Mouse (Mus musculus) cerebellum, adult 8-10 months (tissue): Measurements from ENCODE around the gene Dhrs2.

Experiments
- DNase-seq: peaks from one replicate; pipeline ENCODE4 v3.0.0; 2022

Gene Dhrs2

DNA sequence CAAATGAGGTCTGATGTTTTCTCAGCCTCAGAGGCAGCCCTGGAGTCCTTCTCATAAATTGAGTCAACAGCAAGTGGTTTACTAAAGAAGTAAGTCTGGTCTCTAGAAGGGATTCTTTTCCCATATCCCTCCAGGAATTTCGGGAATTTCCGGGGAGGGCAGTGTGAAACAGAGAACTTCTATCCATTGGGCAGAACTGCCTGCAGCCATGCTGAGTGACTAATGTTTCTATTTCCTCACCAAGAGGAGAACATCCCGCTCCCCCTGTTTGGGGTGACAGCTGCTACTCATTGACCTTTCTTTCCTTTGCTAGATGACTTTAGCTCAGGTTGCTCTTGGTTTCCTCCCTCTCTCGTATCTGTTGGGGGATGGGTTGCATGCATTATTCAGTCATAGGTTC is 31.8 kb downstream of the Dhrs2 start:
- DNase-seq = no peak

DNA sequence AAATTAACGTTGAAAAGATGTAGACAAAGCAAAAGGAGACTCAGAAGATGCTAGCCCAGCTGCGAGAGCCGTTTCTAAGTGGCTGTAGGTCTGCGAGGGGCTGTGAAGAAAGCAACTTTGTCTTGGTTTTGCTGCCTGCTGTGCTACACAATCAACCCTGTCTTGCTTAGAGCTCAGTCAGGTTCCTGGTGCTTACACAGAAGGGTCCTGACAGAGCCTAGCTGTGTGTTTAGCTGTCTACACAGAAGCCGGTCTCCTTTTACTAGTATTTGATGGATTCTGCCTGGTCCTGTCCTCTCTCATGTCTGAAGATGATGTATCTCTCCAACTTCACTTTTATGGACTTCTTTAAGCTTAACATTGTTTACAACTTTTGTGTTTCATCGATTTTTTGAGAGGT is 33.6 kb downstream of the Dhrs2 start:
- no peak for DNase-seq

DNA sequence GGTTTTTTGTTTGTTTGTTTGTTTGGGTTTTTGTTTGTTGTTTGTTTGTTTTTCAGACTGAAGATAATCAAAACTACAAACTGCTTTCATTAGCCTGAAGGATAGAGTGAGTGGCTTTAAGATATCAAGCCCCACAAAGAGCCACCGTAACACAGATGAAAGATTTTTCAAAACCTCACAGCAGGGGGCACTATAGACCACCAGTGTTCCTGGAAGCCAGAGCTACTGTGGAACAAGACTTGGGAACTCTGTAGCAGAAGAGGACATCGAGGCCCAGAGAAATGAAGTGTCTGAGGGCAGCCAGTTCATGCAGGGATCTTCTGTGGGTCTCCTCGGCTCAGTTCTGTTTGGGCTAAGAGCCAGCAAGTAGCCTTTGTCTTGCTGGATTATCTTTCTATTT is 49.4 kb downstream of the Dhrs2 start:
- peak; percentile 16 for DNase-seq

GRCm38 (mm10) chr14:55273023-55273422 is 51.2 kb downstream of the Dhrs2 start:
- no peak for DNase-seq

- no peak for DNase-seq
Observed at GRCm38 (mm10) chr14:55274810-55275209, 53.0 kb downstream of the Dhrs2 start.

DNA sequence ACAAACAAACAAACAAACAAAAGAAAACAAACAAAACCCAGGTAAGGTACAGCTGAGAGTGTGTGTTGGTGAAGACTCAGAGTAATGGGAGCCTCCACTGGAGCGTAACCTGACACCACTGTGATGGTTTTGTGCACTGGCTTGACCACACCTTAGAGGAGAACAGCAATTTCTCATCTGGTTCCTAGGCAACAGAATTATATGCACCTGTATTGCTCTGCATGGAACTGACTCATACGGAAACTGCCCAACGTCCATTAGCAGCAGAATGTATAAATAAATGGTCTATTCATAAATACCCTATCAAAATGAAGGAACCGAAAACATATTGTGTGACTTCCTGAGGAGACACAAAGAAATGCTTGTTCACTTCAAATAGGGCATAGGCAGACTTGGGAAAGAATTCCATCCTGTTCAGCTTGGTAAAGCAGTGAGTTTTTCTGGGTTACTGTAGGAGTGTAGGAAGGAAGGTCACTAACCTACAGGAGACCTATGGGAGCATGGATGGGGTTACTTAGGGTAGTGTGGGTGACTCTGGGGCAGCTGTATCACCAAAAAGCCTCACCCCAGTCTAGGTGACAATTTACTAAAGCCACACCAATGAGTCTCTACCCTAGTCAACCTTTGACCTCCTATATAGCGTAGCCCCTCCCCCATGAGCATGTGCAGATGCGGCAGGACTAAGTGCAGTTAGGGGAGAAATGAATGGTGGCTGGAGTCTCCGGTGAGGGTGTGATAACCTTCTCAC is 57.7 kb downstream of the Dhrs2 start:
- no peak for DNase-seq
